Mouse (Mus musculus) midbrain, embryonic 16.5 days (tissue): ENCODE measurements around the gene Trip6. TPM values are rescaled to one million over a fixed set of nuclear protein-coding genes. Genes with fewer than 3 reads are reported as not detected.

ENCODE experiments used
- ATAC-seq: fragments of 200-750 bp; cut with Nextera tagmentation; 2 replicates; pipeline ENCODE4 v1.8.0; 2017; ENCODE audit warnings: moderate TSS enrichment
- H3K27ac ChIP-seq: fragments of 300-500 bp; sonication (generic); 2 replicates; pipeline ENCODE4 v1.5.1; 2014; ENCODE audit warnings: mild to moderate bottlenecking, low read length, mixed read lengths
- H3K27me3 ChIP-seq: fragments of 300-500 bp; sonication (generic); 2 replicates; pipeline ENCODE4 v1.6.1; 2014; ENCODE audit warnings: low read depth, low read length, mixed read lengths; ENCODE audit not compliant: control insufficient read depth, insufficient read depth
- H3K36me3 ChIP-seq: fragments of 300-500 bp; sonication (generic); 2 replicates; pipeline ENCODE4 v1.6.1; 2014; ENCODE audit warnings: mild to moderate bottlenecking, low read length, moderate library complexity, mixed read lengths; ENCODE audit not compliant: control insufficient read depth, insufficient read depth
- H3K4me1 ChIP-seq: fragments of 300-500 bp; sonication (generic); 2 replicates; pipeline ENCODE4 v1.6.1; 2014; ENCODE audit warnings: mild to moderate bottlenecking, low read length, mixed read lengths; ENCODE audit not compliant: control insufficient read depth, insufficient read depth
- H3K4me2 ChIP-seq: fragments of 300-500 bp; sonication (generic); 2 replicates; pipeline ENCODE4 v1.6.1; 2014; ENCODE audit warnings: mild to moderate bottlenecking, low read length, mixed read lengths
- H3K4me3 ChIP-seq: fragments of 300-500 bp; sonication (generic); 2 replicates; pipeline ENCODE4 v1.5.1; 2014; ENCODE audit warnings: low read depth, mild to moderate bottlenecking, low read length, moderate library complexity, mixed read lengths
- H3K9ac ChIP-seq: fragments of 300-500 bp; sonication (generic); 2 replicates; pipeline ENCODE4 v1.6.1; 2014; ENCODE audit warnings: low read depth, low read length, mixed read lengths
- H3K9me3 ChIP-seq: fragments of 300-500 bp; sonication (generic); replicated peaks from 2 replicates; pipeline ENCODE4 v1.6.1; 2014; ENCODE audit warnings: mild to moderate bottlenecking, low read length, mixed read lengths; ENCODE audit not compliant: control insufficient read depth, poor library complexity, severe bottlenecking
- WGBS: fragments of 180-500 bp; shearing (Covaris S2); extraction: QIAGEN DNeasy Blood & Tissue Kit; methylation state at CpG from one replicate; pipeline ENCODE4 v1.1.7; 2014; 5-methylcytosine and 5-hydroxymethylcytosine counted together
- polyA plus RNA-seq: library from polyadenylated mRNA; unstranded; fragments of >200 nt; fragmentation: Nextera tagmentation; extraction: Ambion mirVana; gene quantifications from 2 replicates; pipeline ENCODE4 v1.2.1, GENCODE M21; 2015

The Trip6 gene
- 13.1 TPM in 2 replicates for polyA plus RNA-seq

DNA sequence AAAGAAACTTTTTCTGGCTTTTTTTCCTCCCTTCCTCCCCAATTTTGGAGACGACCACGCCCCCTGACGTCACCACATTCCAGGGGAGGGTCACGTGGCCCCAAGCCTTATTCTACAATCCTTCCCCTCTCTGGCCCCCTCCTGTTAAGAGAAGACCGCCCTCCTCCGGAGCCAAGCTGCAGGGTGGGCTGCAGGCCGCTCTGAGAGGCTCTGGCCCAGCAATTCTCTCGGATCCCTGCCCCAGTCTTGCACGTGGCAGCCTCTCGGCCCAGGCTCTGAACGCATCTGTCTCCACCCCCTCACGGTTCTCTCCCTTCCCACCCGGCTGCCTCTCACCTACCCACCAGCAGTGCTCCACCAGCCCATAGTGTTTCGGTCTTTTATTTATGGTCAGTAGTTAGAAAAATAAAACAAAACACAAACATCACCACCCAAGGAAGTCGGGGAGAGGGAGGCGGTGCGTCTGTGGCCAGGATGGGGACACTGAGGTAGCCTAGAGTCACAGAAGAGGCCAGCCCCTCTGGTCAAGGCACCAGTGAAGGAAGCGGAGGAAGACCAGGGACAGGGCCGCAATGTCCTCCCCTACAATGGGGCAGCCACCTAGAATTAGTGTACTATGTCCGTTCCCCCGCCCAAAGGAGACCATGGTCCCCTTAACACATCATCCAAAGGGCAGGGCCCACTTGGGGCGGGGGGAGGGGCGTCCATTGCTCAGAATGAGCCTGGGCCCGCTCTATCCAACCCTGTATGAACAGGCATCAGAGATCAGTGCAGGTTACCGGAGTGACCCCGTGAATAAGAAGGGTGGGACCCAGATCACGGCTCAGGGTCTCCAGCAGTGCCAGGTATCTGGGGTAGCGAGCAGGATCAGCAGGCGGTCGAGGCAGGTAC, at the start of gene Trip6:
Gene Trip6, minus strand, starts transcription at position 212 of the 891 bp plus-strand sequence.
- 13% methylated on average over 30 of the region's 30 CpGs for WGBS

DNA sequence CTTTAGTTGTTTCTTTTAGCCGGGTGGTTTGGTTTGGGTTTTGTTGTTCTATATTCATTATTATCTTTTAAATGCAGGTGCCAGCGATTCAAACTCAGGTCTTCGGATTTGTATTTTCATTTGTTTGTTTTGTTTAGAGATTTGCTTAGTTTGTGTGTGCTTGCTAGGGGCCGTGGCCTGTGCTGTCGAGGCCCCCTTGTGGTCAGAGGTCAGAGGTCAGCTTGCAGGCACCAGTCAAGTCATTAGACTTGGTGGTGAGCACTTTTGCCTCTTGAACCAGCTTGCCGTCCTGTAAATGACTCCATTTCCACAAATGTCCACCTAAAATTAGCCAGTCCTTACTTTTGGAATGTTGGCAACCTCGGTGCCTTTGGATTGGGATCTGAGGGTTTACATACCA, 44.2 kb upstream of the Trip6 start:
- ATAC-seq: no peak
- Histone ChIP-seq H3K4me1 (no peaks in the 10 kb centered on the region), H3K4me3 (no peak overlapping the region), H3K27me3 (no peaks in the 10 kb centered on the region), H3K4me2 (no peak overlapping the region), H3K36me3 (no peaks in the 10 kb centered on the region), H3K9ac (no peak overlapping the region), H3K27ac (no peak overlapping the region), H3K9me3 (no peaks in the 10 kb centered on the region)
- WGBS: 45% methylated on average over 7 of the region's 7 CpGs

More for the DNA sequence above, at the start of gene Trip6:
- Histone ChIP-seq H3K4me3 (peak within 1 kb of the TSS; percentile 34), H3K9ac (peak within 1 kb of the TSS; percentile 61), H3K36me3 (peaks cover 15% of the 10 kb centered on the region), H3K27me3 (no peaks in the 10 kb centered on the region), H3K27ac (peak within 1 kb of the TSS; percentile 33; the same call in 1 of the 2 replicates), H3K4me1 (peaks cover 11% of the 10 kb centered on the region), H3K4me2 (peak within 1 kb of the TSS; percentile 54), H3K9me3 (no peaks in the 10 kb centered on the region)
- peak; percentile 75 for ATAC-seq

DNA sequence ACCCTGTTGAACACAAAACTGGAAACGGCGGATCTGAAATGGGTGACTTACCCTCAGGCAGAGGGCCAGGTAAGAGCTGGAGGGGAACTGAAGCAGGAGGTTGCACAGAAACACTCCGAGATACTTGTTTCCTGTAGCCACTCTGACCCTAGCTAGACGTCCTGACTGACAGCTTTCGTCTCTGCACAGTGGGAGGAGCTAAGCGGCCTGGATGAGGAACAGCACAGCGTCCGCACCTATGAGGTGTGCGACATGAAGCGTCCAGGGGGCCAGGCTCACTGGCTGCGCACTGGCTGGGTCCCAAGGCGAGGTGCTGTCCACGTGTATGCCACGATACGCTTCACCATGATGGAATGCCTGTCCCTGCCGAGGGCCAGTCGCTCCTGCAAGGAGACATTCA, 39.9 kb upstream of the Trip6 start:
- H3K4me1 ChIP-seq: peaks cover 18% of the 10 kb centered on the region
- peaks cover 10% of the 10 kb centered on the region for H3K27me3 ChIP-seq
- H3K4me3 ChIP-seq: no peak overlapping the region
- WGBS: 90% methylated on average over 17 of the region's 17 CpGs
- no peak overlapping the region for H3K27ac ChIP-seq
- H3K36me3 ChIP-seq: no peaks in the 10 kb centered on the region
- H3K9ac ChIP-seq: no peak overlapping the region
- no peak for ATAC-seq
- H3K9me3 ChIP-seq: no peaks in the 10 kb centered on the region
- H3K4me2 ChIP-seq: no peak overlapping the region

DNA sequence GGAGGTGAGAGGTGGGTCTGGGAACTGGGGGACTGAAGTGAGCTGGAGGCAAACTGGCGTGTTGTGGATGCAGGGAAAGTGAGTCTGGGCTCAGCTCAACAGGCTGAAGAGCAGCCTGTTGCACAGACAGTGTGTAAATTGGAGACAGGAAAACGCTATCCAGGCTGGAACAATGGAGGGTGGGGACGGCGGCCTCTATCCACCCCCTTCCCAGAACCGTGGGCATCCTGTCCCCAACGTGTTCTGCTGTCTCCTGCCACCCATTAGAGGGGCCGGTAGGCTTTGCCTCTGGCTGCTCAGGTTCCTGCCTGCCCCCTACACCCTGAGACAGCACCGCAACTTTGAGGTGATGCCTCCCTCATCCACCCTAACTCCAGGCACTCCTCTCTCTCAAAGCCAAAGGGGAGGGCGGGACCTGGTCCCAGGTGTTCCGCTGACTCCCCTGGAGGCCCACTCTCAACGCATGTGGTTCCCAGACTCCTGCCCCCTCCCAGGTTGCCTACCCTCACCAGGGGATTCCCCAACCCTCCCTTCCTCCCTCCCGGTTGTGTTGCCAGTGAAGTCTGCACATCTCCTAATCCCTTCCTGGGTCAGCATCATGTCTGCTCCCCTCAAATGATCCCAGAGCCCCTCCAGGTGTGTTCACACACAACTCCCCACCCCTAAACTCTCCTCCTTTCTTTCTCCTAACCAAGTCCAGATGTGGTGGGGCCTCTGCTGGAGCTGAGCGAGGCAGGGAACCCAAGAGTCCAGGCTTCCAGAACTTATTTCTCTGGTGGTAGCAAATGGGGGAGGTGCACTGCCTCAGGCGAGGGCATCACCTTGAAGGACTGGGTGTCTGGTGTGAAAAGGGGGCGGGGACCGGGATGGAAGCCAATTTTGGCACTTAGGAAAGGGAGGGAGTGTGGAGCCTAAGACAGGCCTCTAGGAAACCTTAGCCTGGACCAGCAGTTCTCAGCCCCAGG, 38.1 kb upstream of the Trip6 start:
- peak overlapping the region; percentile 30; the same call in 1 of the 2 replicates for H3K9ac ChIP-seq
- WGBS: 25% methylated on average over 16 of the region's 16 CpGs
- no peak for ATAC-seq
- peak overlapping the region; percentile 65 for H3K4me3 ChIP-seq
- H3K27ac ChIP-seq: no peak overlapping the region
- H3K4me2 ChIP-seq: peak overlapping the region; percentile 96
- H3K4me1 ChIP-seq: peaks cover 28% of the 10 kb centered on the region
- H3K9me3 ChIP-seq: no peaks in the 10 kb centered on the region
- peaks cover 12% of the 10 kb centered on the region for H3K27me3 ChIP-seq
- H3K36me3 ChIP-seq: no peaks in the 10 kb centered on the region

DNA sequence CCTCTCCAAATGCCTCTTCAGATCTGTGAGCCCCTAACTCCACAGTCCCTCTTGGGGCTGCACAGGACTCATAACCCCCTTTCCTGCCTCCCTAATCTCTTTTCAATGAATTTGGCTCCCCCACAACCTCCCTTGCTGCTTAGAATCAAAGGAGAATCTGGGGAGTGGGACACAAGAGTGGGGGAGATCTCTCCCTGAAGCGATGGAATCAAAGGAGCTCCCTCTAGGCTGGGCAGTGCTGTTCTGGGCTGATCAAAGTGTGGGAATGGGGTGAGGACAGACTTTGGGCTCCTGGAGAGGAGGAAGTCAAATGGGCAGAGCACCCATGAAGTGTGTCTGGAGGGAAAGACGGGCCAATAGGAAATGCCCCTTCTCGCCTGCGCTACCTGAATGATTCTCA, 37.2 kb upstream of the Trip6 start:
- no peak overlapping the region for H3K27ac ChIP-seq
- no peaks in the 10 kb centered on the region for H3K9me3 ChIP-seq
- no peaks in the 10 kb centered on the region for H3K36me3 ChIP-seq
- peak overlapping the region; percentile 96 for H3K4me2 ChIP-seq
- H3K4me3 ChIP-seq: peak overlapping the region; percentile 65
- H3K4me1 ChIP-seq: peaks cover 28% of the 10 kb centered on the region
- no peak overlapping the region; the same call in 1 of the 2 replicates for H3K9ac ChIP-seq
- H3K27me3 ChIP-seq: peaks cover 12% of the 10 kb centered on the region
- 12% methylated on average over 4 of the region's 4 CpGs for WGBS
- no peak for ATAC-seq

DNA sequence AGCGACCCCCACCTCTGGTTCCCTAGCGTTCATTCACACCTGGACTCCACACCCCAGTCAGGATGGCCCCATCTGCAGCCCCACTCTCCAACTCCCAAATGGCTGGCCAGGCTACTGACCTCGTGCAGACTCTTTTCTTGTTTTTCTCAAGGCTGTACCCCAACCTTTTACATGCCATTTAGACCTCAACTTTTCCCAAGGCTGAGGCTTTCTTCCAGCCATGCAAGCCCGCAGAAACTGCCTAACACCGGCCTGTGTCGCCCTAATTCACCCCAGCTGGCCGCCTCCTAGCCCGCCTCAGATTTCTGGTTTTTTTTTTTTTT, 36.8 kb upstream of the Trip6 start:
- H3K36me3 ChIP-seq: no peaks in the 10 kb centered on the region
- peak overlapping the region; percentile 65 for H3K4me3 ChIP-seq
- H3K4me1 ChIP-seq: peaks cover 28% of the 10 kb centered on the region
- peaks cover 12% of the 10 kb centered on the region for H3K27me3 ChIP-seq
- peak overlapping the region; percentile 21; the same call in 1 of the 2 replicates for H3K9ac ChIP-seq
- no peak for ATAC-seq
- H3K9me3 ChIP-seq: no peaks in the 10 kb centered on the region
- H3K4me2 ChIP-seq: peak overlapping the region; percentile 96
- 4% methylated on average over 8 of the region's 8 CpGs for WGBS
- no peak overlapping the region for H3K27ac ChIP-seq

DNA sequence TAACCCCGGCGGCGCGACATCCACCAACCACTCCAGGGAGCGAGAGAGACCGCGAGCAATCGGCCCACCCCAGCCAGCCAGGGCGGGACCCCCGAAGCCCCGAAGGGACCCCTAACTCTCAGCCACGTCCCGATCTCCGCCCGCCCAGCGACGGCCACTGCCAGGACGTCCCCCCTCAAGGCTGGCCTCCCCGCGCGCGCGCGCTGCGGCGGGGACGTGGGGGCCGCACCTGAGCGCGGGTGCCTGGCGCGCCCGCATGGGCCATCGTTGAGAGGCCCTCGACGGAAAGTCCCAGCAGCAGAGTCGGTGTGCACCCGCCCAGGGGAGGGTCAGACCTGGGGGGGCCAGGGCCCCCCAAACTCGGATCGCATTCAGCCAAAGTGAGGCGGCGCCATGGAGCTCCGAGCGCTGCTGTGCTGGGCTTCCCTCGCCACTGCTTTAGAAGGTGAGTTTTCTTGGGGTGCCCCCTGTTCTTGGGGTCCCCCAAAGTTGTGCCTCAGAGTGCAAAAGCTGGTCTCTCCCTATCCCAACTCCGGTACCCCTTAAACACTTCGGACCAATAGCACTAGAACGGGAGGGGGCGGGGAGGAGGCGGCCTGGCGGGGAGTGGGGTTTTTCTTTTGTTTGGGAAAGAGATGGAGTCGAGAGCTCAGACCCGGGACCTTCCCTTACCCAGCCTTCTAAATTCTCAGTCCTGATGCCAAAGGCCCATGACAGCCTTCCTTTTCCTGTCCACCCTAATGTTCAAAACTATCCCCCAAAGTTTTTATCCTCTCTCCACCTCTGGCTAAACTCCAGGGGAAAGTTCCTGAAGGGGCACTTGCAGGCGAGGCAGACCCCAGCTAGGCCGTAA, 36.2 kb upstream of the Trip6 start:
- Histone ChIP-seq H3K27ac (peak overlapping the region; percentile 64), H3K9ac (peak overlapping the region; percentile 76), H3K36me3 (no peaks in the 10 kb centered on the region), H3K4me3 (peak overlapping the region; percentile 65), H3K9me3 (no peaks in the 10 kb centered on the region), H3K4me2 (peak overlapping the region; percentile 96), H3K4me1 (peaks cover 28% of the 10 kb centered on the region), H3K27me3 (peaks cover 12% of the 10 kb centered on the region)
- peak; percentile 61 for ATAC-seq
- WGBS: under 1% methylated on average over 55 of the region's 55 CpGs
